Mouse (Mus musculus) common myeloid progenitor, adult 5-6 weeks (primary cell): ENCODE measurements at regions not wholly inside any gene's neighbourhood (a gene's known extent, or its start where the extent isn't known, plus 50 kb on each side); places are given as distances from the start of the nearest gene placed in this dataset.

ENCODE experiments used
- ATAC-seq: replicated peaks from 2 replicates; pipeline ENCODE4 v1.8.0; 2016; ENCODE audit warnings: low read depth, mild to moderate bottlenecking, moderate TSS enrichment, inconsistent platforms; ENCODE audit not compliant: poor library complexity, severe bottlenecking

GRCm38 (mm10) chr6:12140596-12140995, 233.0 kb downstream of the Phf14 start:
- ATAC-seq, result no peak

GRCm38 (mm10) chr6:12145216-12145615, 237.6 kb downstream of the Phf14 start:
- no peak for ATAC-seq

DNA sequence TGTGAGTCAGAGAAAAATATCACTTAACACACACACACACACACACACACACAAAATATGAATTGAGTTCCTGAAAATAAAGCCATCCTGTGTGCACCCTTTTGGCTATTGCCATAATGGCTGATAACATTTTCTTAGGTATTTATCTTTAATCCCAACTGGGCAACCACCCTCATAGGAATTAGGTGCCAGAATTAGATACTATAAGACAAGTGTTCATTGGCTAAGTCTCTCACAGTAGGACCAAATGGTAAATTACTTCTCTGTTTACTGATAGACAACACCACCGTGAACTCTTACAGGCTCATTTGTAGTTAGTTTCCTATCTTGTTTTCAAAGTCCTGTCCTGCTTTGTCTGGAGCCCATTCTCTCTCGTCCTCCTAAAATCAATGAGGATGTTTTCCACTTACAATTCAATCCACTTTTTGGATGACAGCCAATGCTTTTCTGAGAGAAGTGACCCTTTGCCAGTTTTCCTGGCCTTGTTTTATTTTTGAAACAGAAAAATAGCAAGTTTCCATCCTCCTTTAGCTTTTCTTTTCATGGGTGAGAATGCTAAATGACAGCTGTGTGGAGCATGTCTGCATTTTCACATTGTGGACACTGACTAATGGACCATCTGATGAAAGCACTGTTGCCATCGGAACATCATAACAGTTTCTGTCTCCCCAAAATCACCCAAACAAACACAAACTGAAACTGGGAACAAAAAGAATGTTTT, 243.2 kb downstream of the Phf14 start:
- ATAC-seq, result no peak

DNA sequence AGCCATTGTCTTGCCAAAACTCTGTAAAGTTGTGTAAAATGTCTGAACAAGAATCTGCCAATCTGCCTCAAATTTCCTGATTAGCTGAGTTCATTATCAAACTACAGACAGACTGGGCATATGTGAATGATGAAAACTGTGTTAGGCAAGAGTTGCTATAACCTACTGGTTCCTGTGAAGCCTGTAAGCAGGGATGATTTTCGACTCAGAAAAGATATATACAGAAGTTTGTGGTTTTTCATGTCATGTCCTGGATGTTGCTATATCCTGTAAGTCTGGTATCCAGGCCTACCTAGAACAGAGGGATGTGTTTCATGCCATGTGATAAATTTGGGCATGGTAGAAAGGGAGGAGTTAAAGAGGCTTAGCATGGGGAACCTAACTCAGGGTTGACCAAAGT, 256.4 kb downstream of the Phf14 start:
- ATAC-seq, result peak; percentile 68

DNA sequence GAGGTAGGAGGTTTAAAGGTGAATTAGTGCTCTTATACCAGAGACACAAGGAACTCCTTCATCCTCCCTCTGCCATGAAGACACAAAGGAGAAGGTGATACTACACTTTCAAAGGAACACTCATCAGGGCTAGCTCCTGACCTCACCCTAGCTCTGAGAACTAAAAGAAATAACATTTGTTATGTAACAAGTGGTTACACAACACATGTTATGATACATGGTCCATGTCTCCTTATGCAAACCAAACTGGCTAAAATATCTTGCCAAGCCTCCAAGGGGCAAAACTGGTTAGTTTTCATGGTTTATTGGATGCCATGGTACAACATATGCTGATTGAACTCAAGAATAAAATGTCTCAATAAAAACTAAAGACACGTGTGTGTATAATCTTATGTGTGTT, 260.9 kb downstream of the Phf14 start:
- 0 out of 2 replicates have a peak, but pooled peaks have one; percentile 5 for ATAC-seq

DNA sequence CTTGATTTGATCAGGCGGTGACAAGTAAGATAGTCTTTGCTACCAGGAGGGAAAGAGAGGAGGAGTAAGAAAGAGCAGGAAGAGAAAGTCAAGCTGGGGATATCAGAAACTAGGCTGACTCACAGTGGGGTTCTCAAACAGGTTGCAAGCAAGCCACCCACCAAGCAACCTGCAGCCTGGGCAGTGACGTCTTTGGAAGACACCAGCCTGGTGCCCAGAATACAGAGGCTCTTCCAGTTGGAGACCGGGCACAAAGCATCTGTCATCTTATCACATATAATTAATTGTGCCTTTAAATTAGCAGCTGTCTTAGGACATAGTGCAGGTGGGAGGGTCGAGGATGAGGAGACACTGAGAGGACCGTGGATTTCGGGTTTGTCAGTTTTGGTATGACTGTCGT, 261.8 kb downstream of the Phf14 start:
- no peak for ATAC-seq

- no peak for ATAC-seq
Measured at GRCm38 (mm10) chr6:12170722-12171121, 263.1 kb downstream of the Phf14 start.

DNA sequence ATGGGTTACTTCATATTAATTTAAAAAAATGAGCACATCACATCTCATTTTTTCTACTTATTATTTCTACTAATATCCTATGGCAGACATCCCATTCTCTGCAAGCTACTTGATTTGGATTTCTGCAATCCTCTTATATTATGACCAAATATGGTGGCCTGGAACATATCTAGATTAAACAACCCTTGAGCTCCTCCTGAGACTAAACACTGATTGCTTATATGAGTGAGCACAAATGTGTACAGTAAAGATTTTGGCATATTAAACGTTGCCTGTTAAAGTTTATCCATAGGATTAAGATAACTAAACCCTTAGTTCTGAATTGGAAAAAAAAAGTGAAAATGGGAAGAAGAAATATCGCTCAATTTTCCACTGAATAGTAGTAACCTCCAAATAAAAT, 263.6 kb downstream of the Phf14 start:
- ATAC-seq, result no peak

- ATAC-seq, result no peak
Measured at GRCm38 (mm10) chr6:12177996-12178395, 270.4 kb downstream of the Phf14 start.

- no peak for ATAC-seq
Measured at GRCm38 (mm10) chr6:12180951-12181350, 273.3 kb downstream of the Phf14 start.

- no peak for ATAC-seq
Measured at GRCm38 (mm10) chr6:12210190-12210589, 302.6 kb downstream of the Phf14 start.

DNA sequence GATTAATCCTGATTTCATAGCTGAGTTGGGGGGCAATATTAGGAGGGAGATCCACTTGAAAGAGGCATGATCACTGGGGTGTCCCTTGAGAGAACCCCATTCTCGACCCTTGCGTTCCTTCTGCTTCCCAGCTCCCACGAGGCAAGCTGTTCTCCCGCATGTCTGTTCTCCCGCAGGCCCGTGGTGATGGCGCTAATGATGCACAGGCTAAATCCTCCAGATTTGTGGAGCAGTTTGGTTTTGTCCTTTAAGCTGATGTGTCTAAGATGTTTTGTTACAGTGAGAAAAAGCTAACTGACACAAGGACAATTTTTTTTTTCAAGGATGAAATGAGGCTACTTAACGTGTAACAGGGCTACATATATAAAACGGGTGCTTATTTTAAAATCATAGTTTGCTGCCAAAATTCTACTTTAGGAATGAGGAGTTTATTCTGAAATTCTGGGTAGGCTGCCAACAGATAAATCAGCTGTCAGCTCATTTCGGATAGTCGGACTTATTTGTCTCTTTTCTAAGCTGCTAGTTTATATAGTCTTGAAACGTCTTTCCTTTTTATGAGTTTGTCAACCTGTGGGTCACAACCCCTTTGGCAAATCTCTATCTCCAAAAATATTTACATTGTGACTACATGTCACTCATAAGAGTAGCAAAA, 307.0 kb downstream of the Phf14 start:
- ATAC-seq, result no peak

GRCm38 (mm10) chr6:12215178-12215553, 307.6 kb downstream of the Phf14 start:
- no peak for ATAC-seq

GRCm38 (mm10) chr6:12244151-12244550, 336.5 kb downstream of the Phf14 start:
- ATAC-seq, result no peak

- ATAC-seq, result no peak
Measured at GRCm38 (mm10) chr6:12247975-12248374, 340.4 kb downstream of the Phf14 start.

DNA sequence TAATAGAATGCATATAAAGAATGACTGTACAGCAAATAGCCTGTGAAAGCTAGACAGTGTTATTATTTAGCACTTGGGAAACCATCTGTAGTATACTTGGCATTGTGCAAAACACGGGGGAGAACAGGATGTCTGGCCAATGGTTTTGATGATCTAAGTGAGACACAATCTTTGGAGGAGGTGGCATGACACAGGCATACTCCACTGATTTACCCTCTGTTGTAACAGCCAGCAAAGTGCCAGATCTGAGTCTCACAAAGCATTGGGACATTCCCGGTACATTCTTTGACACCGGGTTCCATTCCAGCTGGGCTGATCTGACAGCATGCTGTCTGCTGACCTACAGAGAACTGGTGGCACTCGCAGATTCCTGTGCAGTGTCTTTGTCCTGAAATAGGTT, 341.0 kb downstream of the Phf14 start:
- no peak for ATAC-seq

- no peak for ATAC-seq
Measured at GRCm38 (mm10) chr6:12254507-12254906, 346.9 kb downstream of the Phf14 start.

- peak; percentile 86 for ATAC-seq
Measured at GRCm38 (mm10) chr6:12255434-12255833, 347.8 kb downstream of the Phf14 start.

DNA sequence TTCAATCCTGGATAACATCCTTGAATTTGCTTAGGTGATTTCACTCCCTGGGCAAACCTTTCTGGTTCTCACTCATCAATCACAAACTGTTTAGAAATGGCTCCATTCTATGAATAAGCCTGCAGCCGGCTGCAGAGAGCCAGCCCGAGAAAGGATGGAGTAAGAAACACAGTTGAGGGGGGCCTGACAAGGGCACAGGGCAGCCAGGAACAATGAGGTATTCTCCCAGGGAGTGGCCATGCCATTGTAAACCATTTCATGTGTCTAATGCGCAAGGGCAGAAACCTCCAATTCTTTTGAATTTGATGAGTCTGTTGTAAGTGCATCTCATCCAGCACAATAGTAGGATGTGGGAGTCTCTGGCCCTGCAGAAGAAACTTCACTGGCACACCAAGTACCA, 350.7 kb downstream of the Phf14 start:
- no peak for ATAC-seq

GRCm38 (mm10) chr6:12258940-12259481, 351.4 kb downstream of the Phf14 start:
- no peak for ATAC-seq

DNA sequence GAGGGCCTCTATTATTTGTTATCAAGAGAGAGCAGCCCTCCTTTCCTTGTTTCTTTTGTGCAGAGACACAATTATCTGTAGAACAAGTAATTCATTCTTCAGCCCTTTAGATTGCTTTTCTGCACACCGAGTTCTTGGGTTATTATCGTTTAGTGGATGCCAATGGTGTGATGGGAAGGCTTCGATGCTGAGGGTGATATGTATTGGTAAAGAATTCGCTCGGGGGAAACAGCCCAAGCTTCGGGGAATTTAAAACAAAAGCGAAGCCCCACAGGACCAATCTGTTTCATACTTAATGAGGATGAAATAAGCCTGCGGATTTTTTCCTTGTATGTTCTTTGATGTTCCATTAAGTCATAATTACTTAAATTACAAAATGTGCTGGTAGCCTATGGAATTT, 352.0 kb downstream of the Phf14 start:
- ATAC-seq, result no peak
